Mouse (Mus musculus) lung, postnatal 0 days (tissue): ENCODE results near the gene Ryk.

Experiments
- CTCF ChIP-seq: IDR thresholded peaks from 2 replicates; pipeline ENCODE4 v1.5.1; 2016; ENCODE audit warnings: antibody characterized with exemption, mild to moderate bottlenecking
- EP300 ChIP-seq: IDR thresholded peaks from 2 replicates; pipeline ENCODE4 v1.6.1; 2016; ENCODE audit warnings: antibody characterized with exemption, mild to moderate bottlenecking, control low read depth

DNA sequence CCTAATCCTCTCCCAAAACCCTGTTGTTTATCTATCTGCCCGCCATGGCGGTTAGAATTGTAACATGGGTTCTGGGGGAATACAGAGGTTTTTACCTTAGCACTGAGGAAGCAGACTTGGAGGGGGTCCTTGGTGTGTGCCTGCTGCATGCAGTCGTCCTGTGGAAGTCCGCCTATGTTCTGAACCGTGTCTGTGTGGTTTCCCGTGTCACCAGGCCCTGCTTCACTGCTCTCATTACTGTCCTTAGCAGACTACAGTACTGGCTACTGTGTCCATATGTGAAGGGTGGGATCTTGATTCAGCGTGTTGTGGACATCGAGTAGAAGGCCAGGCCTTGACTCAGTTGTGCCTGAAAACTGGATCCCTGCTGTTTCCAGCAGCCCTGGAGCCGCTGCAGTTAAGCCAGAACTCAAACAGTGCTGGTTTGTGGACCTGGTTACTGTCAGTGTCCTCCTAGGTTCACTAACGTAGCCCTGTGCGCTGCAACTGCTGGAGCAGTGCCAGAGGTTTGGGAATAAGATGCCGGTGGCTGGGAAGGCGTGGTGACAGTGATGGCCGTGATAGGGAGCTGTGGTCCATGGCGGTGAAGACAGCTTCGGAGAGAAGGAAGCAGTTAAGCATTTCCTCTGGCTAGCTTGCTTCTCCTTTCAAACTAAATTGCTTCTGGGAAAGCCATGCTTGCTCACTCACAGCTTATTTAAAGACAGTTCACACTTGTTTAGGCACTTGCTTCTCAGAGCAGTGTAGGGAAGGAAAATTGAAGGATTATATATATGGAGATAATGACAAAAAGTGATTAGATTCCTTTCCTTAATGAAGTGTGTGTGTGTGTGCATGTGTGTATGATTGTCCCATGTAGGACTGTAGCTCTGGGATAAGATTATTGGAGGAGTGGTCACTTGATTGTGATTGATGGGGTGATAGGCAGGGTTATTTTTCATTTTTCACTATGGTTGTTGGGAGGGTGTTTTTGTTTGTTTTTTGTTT is 6.4 kb downstream of the Ryk start:
- 0 out of 2 replicates have a peak, but pooled peaks have one; percentile 7 for TF ChIP-seq EP300
- no peak for TF ChIP-seq CTCF
